Mouse (Mus musculus) CH12.LX (cell line): ENCODE data around the gene Odf3l2. TPM values are rescaled to one million over a fixed set of nuclear protein-coding genes. Genes with fewer than 3 reads are reported as not detected.

ENCODE experiments used
- DNase-seq: peaks from one replicate; pipeline ENCODE4 v3.0.0-alpha.2; 2013; ENCODE audit errors: extremely low read depth
- H3K27ac ChIP-seq: 2 replicates; pipeline ENCODE4 v1.5.1; 2012; ENCODE audit warnings: low read depth, mild to moderate bottlenecking, control low read depth, moderate library complexity; ENCODE audit not compliant: insufficient read depth
- H3K27me3 ChIP-seq: replicated peaks from 2 replicates; pipeline ENCODE3; 2012; ENCODE audit warnings: inconsistent platforms
- H3K36me3 ChIP-seq, 2 experiments: replicated peaks in 1 of 2; 2 replicates each; pipeline versions ENCODE3 to v1.6.1; 2012; ENCODE audit warnings: inconsistent platforms in 1 of 2, low read length in 1 of 2, mild to moderate bottlenecking in 1 of 2, mixed read lengths in 1 of 2, moderate library complexity in 1 of 2; ENCODE audit not compliant: control insufficient read depth in 1 of 2, insufficient read depth in 1 of 2
- H3K4me1 ChIP-seq, 2 experiments: 2 replicates each; pipeline ENCODE4 v1.6.1; 2012; ENCODE audit warnings: inconsistent platforms in 1 of 2, moderate library complexity in 1 of 2; ENCODE audit not compliant: insufficient read depth in 2 of 2, control insufficient read depth in 1 of 2
- H3K4me2 ChIP-seq: 2 replicates; pipeline ENCODE4 v1.6.1; 2012; ENCODE audit warnings: low read depth, mild to moderate bottlenecking, control low read depth; ENCODE audit not compliant: poor library complexity, insufficient read depth, severe bottlenecking
- H3K4me3 ChIP-seq, 3 experiments: fragments of 150-350 bp in 1 of 3; sonication (generic) in 1 of 3; replicated peaks in 1 of 3; 2 replicates each; pipeline versions ENCODE3 to v1.5.1; 2011 to 2012; ENCODE audit warnings: low read depth in 2 of 3, low read length in 2 of 3, mild to moderate bottlenecking in 2 of 3, moderate library complexity in 2 of 3, control low read depth in 1 of 3, improper control_type of control experiment in 1 of 3, inconsistent platforms in 1 of 3, mixed read lengths in 1 of 3; ENCODE audit not compliant: poor library complexity in 1 of 3
- H3K79me2 ChIP-seq: replicated peaks from 2 replicates; pipeline ENCODE4 v1.6.1; 2012; ENCODE audit warnings: mild to moderate bottlenecking, moderate library complexity; ENCODE audit not compliant: control insufficient read depth, poor library complexity, insufficient read depth, severe bottlenecking; ENCODE audit errors: extremely low read depth
- H3K9ac ChIP-seq: 2 replicates; pipeline ENCODE4 v1.6.1; 2012; ENCODE audit warnings: low read depth, mild to moderate bottlenecking, control low read depth, moderate library complexity; ENCODE audit not compliant: insufficient read depth
- H3K9me3 ChIP-seq: replicated peaks from 2 replicates; pipeline ENCODE3; 2012; ENCODE audit warnings: low read length, inconsistent platforms, mixed read lengths
- BHLHE40 ChIP-seq: IDR thresholded peaks from 2 replicates; pipeline ENCODE4 v1.6.1; 2011; ENCODE audit warnings: mild to moderate bottlenecking, low read depth, low read length, improper control_type of control experiment
- GABPA ChIP-seq: IDR thresholded peaks from 2 replicates; pipeline ENCODE4 v1.6.1; 2012; ENCODE audit warnings: low read depth, low read length, improper control_type of control experiment, inconsistent platforms; ENCODE audit not compliant: insufficient replicate concordance
- HCFC1 ChIP-seq: IDR thresholded peaks from 2 replicates; pipeline ENCODE4 v1.6.1; 2012; ENCODE audit warnings: low read depth, mild to moderate bottlenecking, inconsistent platforms, low read length, improper control_type of control experiment
- IRF4 ChIP-seq: IDR thresholded peaks from 2 replicates; pipeline ENCODE4 v1.6.1; 2014; ENCODE audit warnings: low read depth, mild to moderate bottlenecking, inconsistent platforms, low read length, improper control_type of control experiment
- JUND ChIP-seq: conservative IDR thresholded peaks from 2 replicates; pipeline ENCODE4 v1.6.1; 2011; ENCODE audit warnings: low read depth, low read length, improper control_type of control experiment
- KAT2A ChIP-seq: IDR thresholded peaks from 2 replicates; pipeline ENCODE4 v1.6.1; 2012; ENCODE audit warnings: low read length, improper control_type of control experiment, inconsistent platforms; ENCODE audit not compliant: insufficient replicate concordance
- MAFK ChIP-seq: IDR thresholded peaks from 2 replicates; pipeline ENCODE4 v1.6.1; 2011; ENCODE audit warnings: low read length, improper control_type of control experiment; ENCODE audit not compliant: insufficient replicate concordance
- MEF2A ChIP-seq: IDR thresholded peaks from 2 replicates; pipeline ENCODE4 v1.6.1; 2014; ENCODE audit warnings: low read depth, mild to moderate bottlenecking, inconsistent platforms, low read length, improper control_type of control experiment, borderline replicate concordance
- MXI1 ChIP-seq: IDR thresholded peaks from 2 replicates; pipeline ENCODE4 v1.6.1; 2011; ENCODE audit warnings: mild to moderate bottlenecking, low read depth, low read length, improper control_type of control experiment
- NELFE ChIP-seq: IDR thresholded peaks from 2 replicates; pipeline ENCODE4 v1.6.1; 2011; ENCODE audit warnings: low read depth, low read length, improper control_type of control experiment
- PAX5 ChIP-seq: IDR thresholded peaks from 2 replicates; pipeline ENCODE4 v1.6.1; 2012; ENCODE audit warnings: low read length, inconsistent platforms, mixed read lengths
- POLR2AphosphoS2 ChIP-seq: IDR thresholded peaks from 2 replicates; pipeline ENCODE4 v1.6.1; 2011; ENCODE audit warnings: low read depth, low read length, improper control_type of control experiment
- TBP ChIP-seq: conservative IDR thresholded peaks from 2 replicates; pipeline ENCODE4 v1.6.1; 2011; ENCODE audit warnings: low read depth, low read length, improper control_type of control experiment
- TCF12 ChIP-seq: IDR thresholded peaks from 2 replicates; pipeline ENCODE4 v1.6.1; 2014; ENCODE audit warnings: low read depth, mild to moderate bottlenecking, inconsistent platforms, low read length, improper control_type of control experiment
- dilution Hi-C: fragments of 300-500 bp; cut with MboI; formaldehyde crosslinking; loops from 2 replicates; pipeline ENCODE4 v1.14.3; 2020; ENCODE audit warnings: low sequenced_read_pairs; ENCODE audit not compliant: extremely low pct_unique_long_range_greater_than_20kb, extremely low pct_ligation_motif_present
- in situ Hi-C: fragments of 300-500 bp; cut with MboI; formaldehyde crosslinking; loops from 3 replicates; pipeline ENCODE4 v1.14.3; 2019; ENCODE audit warnings: low sequenced_read_pairs, low pct_ligation_motif_present, low pct_unique_long_range_greater_than_20kb, mixed read lengths
- polyA plus RNA-seq: library from polyadenylated mRNA; unstranded; fragments of >175 nt; gene quantifications from 2 replicates; pipeline ENCODE4 v1.2.1, GENCODE M21; 2012; ENCODE audit warnings: low read depth; ENCODE audit not compliant: insufficient read length
- total RNA-seq, 2 experiments: library from RNA; depleted of rRNA; stranded (reverse); fragments of 300-350 nt in 1 of 2; fragments of >200 nt in 1 of 2; gene quantifications; 2 replicates each; pipeline ENCODE4 v1.2.3; 2012 to 2014

The Odf3l2 gene
- total and polyA plus RNA-seq, 3 experiments: not detected

DNA sequence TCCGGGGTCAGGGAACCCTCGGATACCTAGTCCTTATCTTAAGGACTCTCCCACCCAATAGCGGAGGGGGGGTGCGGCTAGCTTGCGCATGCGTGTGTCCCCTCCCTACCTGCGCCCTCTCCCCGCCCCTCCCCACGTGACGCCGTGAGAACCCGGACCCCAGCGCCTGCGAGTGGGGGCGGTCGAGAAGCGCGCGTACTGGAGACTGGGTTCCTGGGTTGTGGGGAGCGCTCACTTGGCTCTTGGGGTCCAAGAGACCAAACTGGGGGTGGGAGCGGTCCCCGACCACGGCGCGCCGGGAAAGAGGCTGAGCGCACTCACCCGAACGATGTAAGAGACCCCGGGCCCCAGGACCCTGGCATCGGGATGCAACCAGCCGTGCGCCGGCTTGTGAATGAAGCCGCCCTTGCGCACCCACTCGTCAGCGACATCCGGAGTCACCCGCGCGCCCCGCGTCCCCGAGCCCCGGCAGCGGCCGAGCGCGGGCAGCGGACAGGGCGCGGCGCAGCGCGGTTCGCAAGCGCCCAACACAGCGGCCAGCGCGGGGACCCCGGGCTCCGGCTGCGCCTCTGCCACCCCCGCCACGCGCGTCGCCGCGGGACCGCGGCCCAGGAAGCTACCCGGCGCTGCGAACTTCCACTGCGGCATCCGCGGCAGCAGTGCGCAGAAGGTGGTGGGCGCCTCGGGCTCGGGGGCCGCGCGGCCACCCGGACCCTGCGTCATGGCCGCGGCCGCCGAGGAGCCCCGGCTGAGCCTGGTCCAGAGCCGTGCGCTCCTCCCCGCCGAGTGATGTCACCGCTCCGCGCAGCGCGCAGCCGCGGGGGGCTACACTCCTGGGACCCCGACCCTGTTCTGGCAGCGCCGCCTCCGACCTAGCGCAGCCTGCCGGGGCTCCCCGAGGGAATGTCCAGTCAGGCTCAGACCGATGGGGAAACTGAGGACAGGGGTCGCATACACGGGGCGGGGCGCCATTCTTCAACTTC, 8.1 kb downstream of the Odf3l2 start, which contains the start of gene Shc2:
Shc2 (minus strand) TSS at position 791 of the 983 bp plus-strand sequence.
- TF ChIP-seq TCF12 (no peak), KAT2A (no peak), PAX5 (no peak), MEF2A (no peak), MXI1 (no peak)
- TF ChIP-seq, all 38 proteins: peak for 0
- no peak for DNase-seq
- Histone ChIP-seq H3K9ac (no peak within 1 kb of the TSS), H3K79me2 (no peaks in the 10 kb centered on the region), H3K36me3 (no peaks in the 10 kb centered on the region), H3K4me1 (0 out of 4 replicates have a peak, but pooled peaks cover 0 to 2% of the 10 kb centered on the region in 2 experiments), H3K27me3 (peaks cover 61% of the 10 kb centered on the region), H3K27ac (no peak within 1 kb of the TSS), H3K4me2 (no peak within 1 kb of the TSS), H3K4me3 (no peak within 1 kb of the TSS), H3K9me3 (no peaks in the 10 kb centered on the region)
- dilution Hi-C loops: no loop called here
- in situ Hi-C loops: no loop called here

DNA sequence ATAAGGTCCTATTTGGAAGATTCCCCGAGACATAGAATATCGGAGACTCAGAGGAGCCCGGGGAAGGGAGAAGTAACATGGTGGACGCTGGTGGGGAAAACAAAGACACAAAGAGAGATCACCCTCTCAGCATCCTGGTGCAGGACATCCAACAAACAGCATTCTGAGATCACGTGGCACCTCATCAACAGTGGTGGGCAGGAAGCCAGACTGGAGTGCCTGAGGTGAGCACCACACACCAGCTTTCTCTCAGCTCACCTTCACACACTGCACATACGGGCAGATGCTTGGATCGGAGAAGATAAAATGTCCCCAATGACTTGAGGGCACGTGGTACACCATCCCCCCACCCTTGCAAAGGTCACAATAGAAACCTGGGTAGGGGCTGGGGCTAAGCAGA, 9.3 kb downstream of the Odf3l2 start:
- DNase-seq: no peak
- dilution Hi-C loops: no loop called here
- Histone ChIP-seq H3K27me3 (peaks cover 69% of the 10 kb centered on the region), H3K79me2 (no peaks in the 10 kb centered on the region), H3K36me3 (no peaks in the 10 kb centered on the region), H3K4me3 (no peak overlapping the region), H3K9me3 (no peaks in the 10 kb centered on the region), H3K4me1 (0 out of 4 replicates have a peak, but pooled peaks cover 0 to 2% of the 10 kb centered on the region in 2 experiments), H3K9ac (no peak overlapping the region), H3K27ac (no peak overlapping the region), H3K4me2 (no peak overlapping the region)
- no peak for TF ChIP-seq MXI1
- no peak for TF ChIP-seq JUND
- TF ChIP-seq BHLHE40: no peak
- TF ChIP-seq GABPA: no peak
- TF ChIP-seq HCFC1: no peak
- TF ChIP-seq POLR2AphosphoS2: no peak
- no peak for TF ChIP-seq MAFK
- TF ChIP-seq TBP: no peak
- TF ChIP-seq NELFE: no peak
- TF ChIP-seq IRF4: no peak
- in situ Hi-C loops: no loop called here
